Mouse (Mus musculus) CD4-positive, CD25-positive, alpha-beta regulatory T cell, adult 2 months (primary cell): ENCODE results near the gene Kcnj6.

Experiments
- DNase-seq: peaks from one replicate; pipeline ENCODE4 v3.0.0-alpha.2; 2012; ENCODE audit warnings: low read depth, low spot score

Kcnj6 gene

GRCm38 (mm10) chr16:94720476-94721153 is 276.9 kb downstream of the Kcnj6 start:
- DNase-seq = no peak

- DNase-seq = no peak
Observed at GRCm38 (mm10) chr16:94719488-94719887, 278.0 kb downstream of the Kcnj6 start.

GRCm38 (mm10) chr16:94718919-94719318 is 278.6 kb downstream of the Kcnj6 start:
- DNase-seq = no peak

- DNase-seq = no peak
Observed at GRCm38 (mm10) chr16:94717051-94717450, 280.4 kb downstream of the Kcnj6 start.

- DNase-seq = no peak
Observed at GRCm38 (mm10) chr16:94714483-94714882, 283.0 kb downstream of the Kcnj6 start.

- peak; percentile 91 for DNase-seq
Observed at GRCm38 (mm10) chr16:94713480-94714094, 283.9 kb downstream of the Kcnj6 start.

GRCm38 (mm10) chr16:94701971-94702370 is 295.5 kb downstream of the Kcnj6 start:
- no peak for DNase-seq

- no peak for DNase-seq
Observed at GRCm38 (mm10) chr16:94701141-94701540, 296.4 kb downstream of the Kcnj6 start.
